Mouse (Mus musculus) brain, embryonic 14.5 days (tissue): ENCODE measurements at regions not wholly inside any gene's neighbourhood (a gene's known extent, or its start where the extent isn't known, plus 50 kb on each side); places are given as distances from the start of the nearest gene placed in this dataset.
A peak's percentile ranks its signal among the peaks of the same experiment; 100 is the strongest.

Experiments
- DNase-seq: peaks from one replicate; pipeline ENCODE4 v3.0.0-alpha.2; 2011; ENCODE audit warnings: low read depth
- CTCF ChIP-seq: fragments of 200-500 bp; IDR thresholded peaks from 2 replicates; pipeline ENCODE4 v1.5.1; 2012; ENCODE audit warnings: inconsistent platforms, mild to moderate bottlenecking, moderate library complexity, borderline replicate concordance; ENCODE audit not compliant: insufficient read depth, insufficient read length; ENCODE audit errors: extremely low read depth
- POLR2A ChIP-seq: fragments of 200-500 bp; IDR thresholded peaks from 2 replicates; pipeline ENCODE4 v1.6.1; 2012; ENCODE audit warnings: mild to moderate bottlenecking, inconsistent platforms, borderline replicate concordance; ENCODE audit not compliant: poor library complexity, insufficient read depth, insufficient read length, severe bottlenecking; ENCODE audit errors: extremely low read depth

- no peak for TF ChIP-seq POLR2A
- TF ChIP-seq CTCF, result no peak
Measured at GRCm38 (mm10) chr12:54316066-54316567, 112.5 kb upstream of the Egln3 start.

GRCm38 (mm10) chr12:54314153-54314552 lies 110.5 kb upstream of the Egln3 start:
- TF ChIP-seq CTCF (no peak), POLR2A (no peak)

More at GRCm38 (mm10) chr12:54316066-54316567, 112.5 kb upstream of the Egln3 start:
- DNase-seq, result no peak

GRCm38 (mm10) chr12:54313211-54313845 lies 109.7 kb upstream of the Egln3 start:
- TF ChIP-seq POLR2A, result no peak
- peak; percentile 83 for DNase-seq

More at GRCm38 (mm10) chr12:54314153-54314552, 110.5 kb upstream of the Egln3 start:
- DNase-seq, result no peak

- DNase-seq, result peak; percentile 16
- no peak for TF ChIP-seq POLR2A
- TF ChIP-seq CTCF, result no peak
Measured at GRCm38 (mm10) chr12:54312522-54313210, 109.0 kb upstream of the Egln3 start.

- no peak for DNase-seq
- TF ChIP-seq POLR2A (no peak), CTCF (no peak)
Measured at GRCm38 (mm10) chr12:54311896-54312521, 108.3 kb upstream of the Egln3 start.

GRCm38 (mm10) chr12:54309874-54310273 lies 106.2 kb upstream of the Egln3 start:
- DNase-seq, result no peak
- no peak for TF ChIP-seq CTCF
- TF ChIP-seq POLR2A, result no peak

- DNase-seq, result no peak
- no peak for TF ChIP-seq CTCF
- TF ChIP-seq POLR2A, result no peak
Measured at GRCm38 (mm10) chr12:54309219-54309618, 105.6 kb upstream of the Egln3 start.

- TF ChIP-seq CTCF (no peak), POLR2A (no peak)
- DNase-seq, result no peak
Measured at GRCm38 (mm10) chr12:54305135-54305630, 101.5 kb upstream of the Egln3 start.

GRCm38 (mm10) chr12:54303746-54304145 lies 100.1 kb upstream of the Egln3 start:
- TF ChIP-seq CTCF (no peak), POLR2A (no peak)
- no peak for DNase-seq

GRCm38 (mm10) chr12:54299506-54299905 lies 95.8 kb upstream of the Egln3 start:
- DNase-seq, result no peak
- TF ChIP-seq CTCF, result no peak
- no peak for TF ChIP-seq POLR2A

GRCm38 (mm10) chr12:54293248-54293647 lies 89.6 kb upstream of the Egln3 start:
- TF ChIP-seq CTCF (no peak), POLR2A (no peak)
- DNase-seq, result no peak
